Mouse (Mus musculus): ENCODE measurements at regions not wholly inside any gene's neighbourhood (a gene's known extent, or its start where the extent isn't known, plus 50 kb on each side); places are given as distances from the start of the nearest gene placed in this dataset.

DNA sequence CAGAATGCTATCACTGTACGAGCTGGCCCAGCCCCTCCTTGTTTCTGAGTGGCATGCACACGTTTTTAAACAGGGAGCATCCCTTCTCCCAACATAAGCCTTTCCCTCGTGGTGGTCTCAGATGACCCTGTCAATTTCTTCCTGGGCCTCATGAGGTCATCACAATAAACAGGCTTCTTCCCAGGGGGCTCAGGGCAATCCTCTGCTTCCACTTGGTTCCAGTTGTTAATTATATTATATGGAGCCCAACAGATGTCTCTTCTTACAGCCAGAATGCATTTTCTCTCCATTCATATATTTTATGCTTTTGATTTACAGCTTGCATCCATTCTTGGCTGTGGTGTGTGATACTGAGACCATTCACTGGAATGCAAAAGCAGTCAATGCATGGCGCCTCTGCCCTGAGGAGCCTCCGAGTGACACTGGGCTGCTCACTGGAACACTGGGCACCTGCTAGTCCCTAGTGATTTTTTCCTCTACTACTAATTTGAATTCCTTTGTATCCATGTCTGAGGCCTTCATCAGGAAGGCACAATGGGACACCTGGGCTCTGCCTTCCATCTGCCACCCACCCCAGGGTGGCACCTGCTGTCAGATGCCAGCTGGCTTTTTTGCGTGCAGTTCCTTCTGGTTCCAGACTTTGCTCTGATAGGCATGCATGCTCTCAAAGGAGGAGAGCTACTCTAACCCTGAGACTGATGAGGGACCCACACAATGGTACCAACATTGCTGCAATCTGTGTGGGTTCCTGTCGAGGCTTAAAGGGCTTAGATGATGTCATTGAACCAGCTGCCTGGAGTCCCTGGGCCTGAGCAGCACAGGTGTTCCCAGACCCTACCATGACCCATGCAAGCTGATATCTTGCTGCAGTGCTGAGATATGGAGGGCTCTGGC is 528.8 kb upstream of the Mgmt start:
- no peak for DNase-seq (ENCODE audit: low spot score)

DNA sequence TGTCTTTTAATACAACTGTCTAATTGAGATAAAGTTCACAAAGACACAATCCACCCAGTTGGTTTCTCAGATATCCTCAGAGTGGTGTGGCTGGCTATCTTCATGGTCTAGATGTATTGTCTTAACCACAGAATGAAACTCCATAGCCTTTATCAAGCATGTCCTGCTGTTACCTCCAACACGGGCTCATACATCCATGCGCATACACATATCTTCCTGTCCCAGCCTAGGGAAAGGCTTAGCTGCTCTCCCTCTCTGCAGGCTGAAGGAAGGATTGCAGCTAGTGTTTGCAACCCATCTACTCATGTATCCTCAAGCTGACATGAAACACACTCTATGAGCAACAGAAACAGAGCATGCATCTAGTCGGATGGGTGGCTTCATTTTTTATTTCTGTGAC is 517.2 kb upstream of the Mgmt start:
- no peak for DNase-seq (ENCODE audit: low spot score)

DNA sequence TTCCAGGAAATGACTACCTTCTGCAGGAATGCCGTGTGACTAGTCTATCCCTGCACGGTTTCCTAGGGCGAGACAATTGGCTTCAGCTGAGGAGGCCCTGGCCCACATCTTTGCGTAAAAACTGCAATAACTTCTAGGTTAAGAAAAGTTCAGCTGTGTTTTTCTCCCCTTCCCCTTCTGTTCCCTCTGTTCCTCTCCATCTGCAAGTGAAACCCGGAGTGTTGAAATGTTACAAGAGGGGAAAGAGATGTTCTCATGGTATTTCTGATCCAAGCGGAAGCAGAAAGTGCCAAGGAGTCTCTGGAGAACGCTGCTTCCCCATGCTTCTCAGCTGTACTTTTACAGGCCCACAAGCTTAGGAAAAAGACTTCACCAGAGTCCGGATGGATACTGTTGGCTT is 516.7 kb upstream of the Mgmt start:
- no peak for DNase-seq (ENCODE audit: low spot score)

DNA sequence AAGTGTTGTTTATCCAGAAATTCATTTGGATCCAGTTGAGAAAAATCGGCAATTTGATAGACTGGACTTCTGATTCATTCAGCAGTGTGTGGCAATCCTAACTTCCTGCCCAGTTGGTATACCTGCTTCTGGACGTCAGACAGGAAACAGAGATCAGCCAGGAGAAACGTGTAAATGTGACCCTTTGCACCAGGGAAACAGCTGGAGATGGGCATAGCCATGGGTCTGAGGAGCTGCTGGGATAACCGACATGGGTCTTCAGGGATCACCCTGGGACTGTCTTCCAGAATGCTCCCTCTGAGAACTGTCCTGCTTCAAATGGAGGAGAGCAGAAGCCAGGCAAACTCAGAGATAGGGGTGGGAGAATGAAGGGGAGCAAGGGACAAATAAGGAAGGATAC is 516.1 kb upstream of the Mgmt start:
- no peak for DNase-seq (ENCODE audit: low spot score)

DNA sequence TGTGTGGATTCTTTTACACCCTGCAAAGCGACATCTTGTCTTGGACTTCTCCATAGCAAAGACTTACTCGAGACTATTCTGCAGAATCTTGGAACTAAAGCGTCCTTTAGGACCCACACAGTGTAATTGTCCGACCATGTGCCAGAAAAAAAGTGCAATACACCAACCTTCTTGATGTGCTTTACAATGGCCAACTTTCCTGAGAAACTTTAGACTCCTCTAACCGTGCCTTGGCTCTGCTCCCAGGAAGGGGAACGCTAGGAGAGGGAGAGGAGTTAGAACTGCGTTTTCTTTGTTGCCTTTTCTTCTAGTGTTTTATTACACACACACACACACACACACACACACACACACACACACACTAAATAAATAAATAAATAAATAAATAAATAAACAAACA is 515.1 kb upstream of the Mgmt start:
- DNase-seq (ENCODE audit: low spot score) = no peak

DNA sequence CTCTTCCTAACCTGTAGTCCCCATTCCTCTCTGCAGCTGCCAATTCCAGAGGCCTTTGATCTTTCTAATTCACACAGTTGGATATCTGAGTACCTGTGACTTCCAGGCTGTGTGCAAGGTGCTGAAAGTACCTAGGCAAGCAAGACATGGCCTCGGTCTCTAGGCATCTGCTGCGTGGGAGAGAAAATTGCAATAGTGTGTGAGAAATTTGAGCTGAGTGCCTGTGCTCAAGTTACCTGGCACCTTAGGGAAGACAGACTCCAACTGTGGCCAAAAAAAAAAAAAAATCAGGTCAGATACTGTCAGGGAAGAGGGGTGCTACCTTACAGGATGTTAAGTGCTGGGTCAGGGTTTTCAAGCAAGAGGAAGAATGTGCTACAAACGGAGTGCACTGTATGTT is 514.7 kb upstream of the Mgmt start:
- no peak for DNase-seq (ENCODE audit: low spot score)

DNA sequence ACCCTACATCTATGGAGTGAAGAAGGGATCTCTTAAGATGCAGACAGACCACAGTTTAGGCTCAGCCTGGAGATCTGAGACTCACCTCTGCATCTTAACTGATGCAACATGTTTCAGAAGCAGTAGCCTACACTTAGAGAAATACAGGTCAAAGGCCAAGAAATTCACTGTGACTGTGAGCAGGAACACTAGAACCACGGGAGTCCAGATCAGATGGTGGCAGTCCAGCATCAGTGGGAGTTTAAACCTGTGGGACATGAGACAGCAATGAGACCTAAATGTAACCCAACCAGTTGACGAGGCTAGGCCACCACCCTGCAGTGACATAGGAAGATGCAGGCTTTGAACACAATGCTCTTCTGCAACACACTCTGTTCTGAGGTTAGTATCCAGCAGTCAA is 511.1 kb upstream of the Mgmt start:
- DNase-seq (ENCODE audit: low spot score) = no peak

DNA sequence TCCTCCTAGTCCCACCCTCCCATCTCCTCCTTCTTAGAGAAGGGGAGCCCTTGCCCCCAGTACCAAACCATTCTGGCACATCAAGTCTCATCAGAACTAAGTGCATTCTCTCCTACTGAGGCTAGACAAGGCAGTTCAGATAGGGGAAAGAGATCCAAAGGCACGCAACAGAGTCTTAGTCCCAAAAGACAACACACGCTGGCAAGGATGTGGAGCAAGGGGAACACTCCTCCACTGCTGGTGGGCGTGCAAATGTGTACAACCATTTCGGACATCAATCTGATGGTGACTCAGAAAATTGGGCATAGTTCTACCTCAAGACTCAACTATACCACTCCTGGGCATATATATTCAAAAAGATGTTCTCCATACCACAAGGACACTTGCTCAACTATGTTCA is 506.7 kb upstream of the Mgmt start:
- no peak for DNase-seq (ENCODE audit: low spot score)

DNA sequence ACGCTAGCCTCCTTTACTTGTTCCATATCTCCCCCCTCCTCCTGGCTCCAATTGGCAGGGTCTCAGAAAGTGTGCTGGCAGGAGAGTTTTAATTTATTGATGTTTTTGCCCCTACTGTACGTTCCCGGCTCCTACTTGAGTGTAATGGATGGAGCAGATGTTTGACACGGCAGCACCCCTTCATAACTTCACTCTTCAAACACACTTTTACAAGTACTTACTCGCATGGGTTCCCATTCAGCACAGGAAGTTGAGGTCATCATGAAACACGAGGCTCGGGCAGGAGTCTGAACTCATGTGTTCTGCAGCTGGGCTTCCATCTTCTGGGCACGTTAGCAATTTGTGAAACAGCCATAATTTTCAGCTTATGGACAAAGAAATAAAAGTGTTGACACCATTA is 504.3 kb upstream of the Mgmt start:
- DNase-seq (ENCODE audit: low spot score) = no peak

DNA sequence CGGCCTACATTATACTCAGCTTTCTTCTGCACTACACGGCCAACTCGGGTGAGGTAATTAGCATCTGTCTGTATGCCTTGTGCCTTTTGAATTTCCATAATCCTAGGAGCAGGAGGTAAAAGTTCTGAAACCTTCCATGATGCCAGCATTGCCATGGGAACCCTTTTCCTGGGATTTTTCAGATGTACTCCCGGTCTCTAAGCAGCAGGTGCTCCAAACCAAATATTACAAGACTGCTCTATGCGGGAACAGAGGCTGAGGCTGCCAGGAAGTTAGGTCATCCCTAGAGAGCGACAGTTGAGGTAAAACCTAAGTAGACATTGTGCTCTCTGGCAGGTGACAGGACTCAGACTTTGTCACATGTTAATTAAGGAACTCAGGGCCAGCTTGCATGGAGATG is 501.0 kb upstream of the Mgmt start:
- DNase-seq (ENCODE audit: low spot score) = no peak

DNA sequence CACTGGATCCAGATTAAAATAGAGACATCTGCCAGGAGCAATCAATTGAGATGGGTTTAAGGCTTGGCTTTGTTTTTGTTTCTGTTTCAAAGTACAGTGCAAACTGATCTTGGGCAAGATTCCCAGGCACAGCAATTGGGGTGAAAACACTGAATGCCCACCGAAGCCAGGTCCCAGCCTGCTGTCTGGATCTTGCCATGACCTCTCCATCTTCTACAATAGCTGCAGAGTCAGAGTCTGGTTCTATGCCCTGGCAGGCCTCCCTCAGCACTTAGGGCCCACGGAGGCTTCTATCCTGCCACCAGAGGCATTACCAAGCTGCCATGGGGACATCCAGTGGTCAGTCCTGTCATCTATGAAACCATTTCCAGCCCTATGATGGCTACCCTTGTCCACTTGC is 498.6 kb upstream of the Mgmt start:
- no peak for DNase-seq (ENCODE audit: low spot score)

DNA sequence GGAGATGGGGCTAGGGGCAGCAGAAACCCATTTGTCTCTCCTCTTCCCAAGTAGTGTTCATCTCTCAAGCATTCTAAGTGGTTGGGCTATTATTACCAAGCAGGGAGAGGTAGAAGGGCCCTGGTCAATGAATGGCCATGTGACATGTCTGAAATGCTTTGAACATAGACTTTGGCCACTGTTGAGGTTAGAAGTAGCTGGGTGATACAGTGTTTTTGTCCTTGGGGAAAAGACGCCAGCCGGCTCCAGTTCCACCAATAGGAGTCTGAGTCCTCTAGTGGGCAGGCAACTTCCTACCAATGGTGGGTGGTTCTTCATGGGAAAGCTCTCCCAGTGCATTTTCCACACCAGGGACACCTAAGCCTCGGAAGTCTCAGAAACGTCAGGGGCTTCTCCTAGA is 497.3 kb upstream of the Mgmt start:
- DNase-seq (ENCODE audit: low spot score) = no peak

DNA sequence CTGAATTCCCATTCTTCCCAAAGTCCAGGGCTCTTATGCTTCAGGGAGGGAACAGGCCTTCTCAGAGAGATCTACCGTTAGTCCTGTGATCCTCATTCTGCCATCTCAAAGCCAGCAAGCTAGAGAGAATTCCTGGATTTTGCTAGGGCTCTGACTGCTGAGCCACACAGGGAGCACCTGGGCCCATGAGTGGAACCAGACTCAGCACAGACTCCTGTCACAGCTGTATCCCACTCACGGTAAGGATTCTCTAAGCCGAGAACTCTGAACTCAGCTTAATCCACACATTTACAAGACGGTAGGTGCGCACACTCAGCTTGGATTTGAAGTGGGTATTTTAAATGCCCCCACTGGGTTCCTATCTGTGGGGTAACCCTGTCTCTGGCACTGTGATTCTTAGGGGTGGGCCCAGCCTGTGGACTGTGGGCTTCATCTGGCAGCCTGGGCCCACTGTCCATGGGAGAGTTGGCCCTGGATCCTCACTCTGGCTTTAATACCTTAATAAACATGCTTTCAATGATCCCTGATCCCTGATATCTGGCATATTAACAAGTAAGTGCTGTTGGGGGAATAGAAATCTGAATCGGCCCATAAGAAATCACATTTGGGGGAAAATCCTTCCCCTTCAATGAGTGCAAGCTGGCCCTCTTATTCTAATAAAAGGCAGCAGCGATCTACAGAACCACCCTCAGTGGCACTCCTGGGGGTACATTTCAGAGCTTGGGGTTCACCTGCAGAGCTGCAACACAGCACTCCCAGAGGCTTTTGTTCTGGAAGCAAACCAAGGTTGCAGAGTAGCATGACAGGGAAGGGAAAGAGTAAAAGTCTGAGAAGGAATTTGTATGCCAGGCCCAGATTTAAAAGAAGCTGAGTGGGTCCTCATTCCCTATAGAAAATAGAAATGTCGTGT is 491.5 kb upstream of the Mgmt start:
- DNase-seq (ENCODE audit: low spot score) = no peak

DNA sequence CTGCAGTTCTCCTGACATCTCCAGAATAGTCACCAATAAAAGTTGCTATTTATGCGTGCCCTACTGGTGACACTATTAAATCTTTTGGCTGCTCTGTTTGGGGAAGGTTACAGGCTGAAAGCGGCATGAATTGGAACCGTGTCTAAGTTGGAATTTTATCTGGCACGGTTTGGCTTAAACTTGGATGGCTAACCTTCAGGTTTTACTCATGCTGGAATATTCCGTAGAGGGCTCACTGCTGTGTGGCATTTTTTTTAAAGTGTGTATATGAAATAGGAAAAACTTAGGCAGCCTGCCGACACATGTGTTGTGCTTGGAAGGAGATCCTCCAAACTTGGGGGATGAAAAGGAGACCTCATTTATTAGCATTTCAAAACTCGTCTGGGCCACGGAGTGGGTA is 489.0 kb upstream of the Mgmt start:
- DNase-seq (ENCODE audit: low spot score) = no peak

DNA sequence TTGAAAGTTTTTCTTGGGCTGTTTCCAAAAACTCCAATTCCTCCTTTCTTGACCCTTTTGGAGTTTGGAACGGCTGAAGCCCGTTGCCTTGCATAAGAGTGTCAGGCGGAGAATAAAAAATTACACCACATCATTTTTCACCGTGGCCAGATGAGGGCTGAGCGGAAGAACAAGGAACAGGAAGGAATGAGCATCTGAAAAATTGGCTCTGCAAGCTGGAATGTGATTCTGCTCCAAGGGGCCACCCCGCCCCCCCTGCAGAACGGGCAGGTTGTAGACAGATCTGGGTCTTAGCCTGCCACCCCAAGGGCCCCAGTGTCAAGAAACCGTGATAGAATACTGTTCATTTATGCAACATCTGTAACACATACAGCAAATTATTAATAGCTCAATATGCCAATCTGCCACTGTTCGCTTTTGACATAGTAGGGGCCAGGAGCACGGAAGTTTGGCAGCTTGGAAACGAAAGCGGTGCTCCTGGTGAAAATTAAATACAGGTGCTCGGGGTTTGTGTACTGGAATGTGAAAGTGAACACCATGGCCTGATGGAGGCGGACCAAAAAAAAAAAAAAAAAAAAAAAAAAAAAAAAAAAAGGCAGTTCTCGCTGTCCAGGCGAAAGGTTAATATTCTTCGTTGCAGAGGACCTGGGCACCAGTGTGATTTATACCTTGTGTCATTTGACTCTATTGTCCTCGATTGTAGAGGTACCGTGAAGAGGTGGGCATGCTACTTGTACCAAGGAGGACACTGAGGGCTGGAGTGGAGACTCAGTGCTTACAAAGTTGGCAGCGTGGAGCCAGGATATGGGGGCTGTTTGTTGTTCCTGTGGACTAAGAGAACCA is 487.9 kb upstream of the Mgmt start:
- DNase-seq (ENCODE audit: low spot score) = no peak

DNA sequence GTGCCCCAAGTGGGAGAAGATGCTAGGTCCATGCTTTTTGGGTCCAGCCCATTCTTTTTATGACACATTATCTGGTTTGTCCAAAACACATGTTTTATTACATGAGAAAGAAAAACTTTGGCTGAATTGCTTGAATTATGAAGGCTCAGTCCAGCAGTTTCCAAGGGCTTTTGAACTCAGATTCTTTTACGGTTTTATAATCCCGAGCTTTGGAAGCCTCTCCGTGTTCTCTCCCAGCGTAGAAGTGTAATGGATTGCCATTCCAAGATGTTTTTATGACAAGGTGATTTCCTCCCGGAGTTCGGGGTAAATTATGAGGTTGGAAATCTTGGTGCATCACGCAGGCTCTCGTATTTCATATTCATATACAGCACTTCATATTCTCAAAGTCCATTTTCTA is 479.6 kb upstream of the Mgmt start:
- DNase-seq (ENCODE audit: low spot score) = no peak

DNA sequence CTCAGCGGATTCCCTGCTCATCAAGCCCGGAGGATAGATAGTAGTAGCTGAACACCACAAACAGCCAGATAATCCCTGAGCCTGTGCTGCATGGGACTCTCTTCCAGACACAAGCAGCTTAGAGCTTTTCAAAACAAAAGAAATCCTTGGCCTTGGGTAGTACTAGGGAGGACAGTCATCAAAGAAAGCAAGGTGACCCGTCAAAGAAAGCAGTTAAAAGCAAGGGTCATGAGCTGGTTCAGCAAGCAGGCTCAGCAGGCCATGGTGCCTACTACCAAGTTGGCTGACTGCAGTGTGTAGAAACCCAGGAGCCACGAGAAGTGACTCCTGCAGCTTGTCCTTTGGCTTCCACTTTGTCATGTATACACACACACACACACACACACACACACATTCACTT is 477.1 kb upstream of the Mgmt start:
- no peak for DNase-seq (ENCODE audit: low spot score)

DNA sequence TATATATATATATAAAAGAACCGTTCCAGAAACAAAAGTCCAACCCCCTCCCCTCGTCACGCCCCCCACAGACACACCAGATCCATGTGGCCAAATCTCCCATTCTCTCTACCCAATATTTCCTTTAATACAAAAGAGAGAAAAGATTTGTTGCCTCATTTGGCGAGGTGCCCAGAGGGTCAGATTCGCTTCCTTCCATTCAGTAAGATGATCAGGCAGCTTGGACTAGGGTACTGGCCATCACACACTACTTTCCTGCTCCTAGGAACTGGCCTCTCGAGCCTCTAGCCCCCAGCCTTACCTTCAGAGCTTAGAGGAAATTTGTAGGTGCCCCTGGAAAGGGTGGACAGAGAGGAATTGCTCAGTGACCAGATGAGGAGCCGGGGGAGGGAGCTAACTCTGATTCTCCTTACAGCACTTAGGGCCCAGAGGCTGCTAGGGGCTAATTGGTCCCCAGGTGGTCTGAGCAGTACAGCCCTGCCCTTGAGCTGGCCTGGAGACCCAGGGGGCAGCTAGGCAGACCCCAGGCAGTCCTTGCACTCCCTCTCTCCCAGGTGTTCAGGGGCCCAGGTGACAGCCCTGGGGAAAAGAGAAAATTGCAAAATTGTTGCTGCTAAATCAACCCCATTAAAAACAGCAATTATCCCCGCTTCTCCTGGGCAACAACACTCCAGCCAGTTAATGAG is 470.4 kb upstream of the Mgmt start:
- no peak for DNase-seq (ENCODE audit: low spot score)

DNA sequence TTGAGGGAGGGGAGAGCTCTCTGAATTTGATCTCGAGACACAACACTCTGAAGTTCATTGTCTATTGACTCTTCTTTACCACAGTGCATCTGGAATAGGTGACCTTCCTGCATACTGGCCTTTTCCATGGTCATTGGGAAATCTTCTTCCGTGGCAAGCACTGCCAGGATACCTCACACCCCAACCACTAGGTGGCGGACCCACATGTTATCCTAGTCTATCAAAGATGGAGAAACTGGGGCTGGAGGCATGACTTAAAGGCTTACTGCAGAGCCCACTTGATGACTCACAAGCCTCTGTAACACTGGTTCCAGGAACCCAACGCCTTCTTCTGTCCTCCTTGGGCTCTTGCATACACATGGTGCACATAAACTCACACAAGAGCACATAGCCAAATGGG is 467.2 kb upstream of the Mgmt start:
- no peak for DNase-seq (ENCODE audit: low spot score)

DNA sequence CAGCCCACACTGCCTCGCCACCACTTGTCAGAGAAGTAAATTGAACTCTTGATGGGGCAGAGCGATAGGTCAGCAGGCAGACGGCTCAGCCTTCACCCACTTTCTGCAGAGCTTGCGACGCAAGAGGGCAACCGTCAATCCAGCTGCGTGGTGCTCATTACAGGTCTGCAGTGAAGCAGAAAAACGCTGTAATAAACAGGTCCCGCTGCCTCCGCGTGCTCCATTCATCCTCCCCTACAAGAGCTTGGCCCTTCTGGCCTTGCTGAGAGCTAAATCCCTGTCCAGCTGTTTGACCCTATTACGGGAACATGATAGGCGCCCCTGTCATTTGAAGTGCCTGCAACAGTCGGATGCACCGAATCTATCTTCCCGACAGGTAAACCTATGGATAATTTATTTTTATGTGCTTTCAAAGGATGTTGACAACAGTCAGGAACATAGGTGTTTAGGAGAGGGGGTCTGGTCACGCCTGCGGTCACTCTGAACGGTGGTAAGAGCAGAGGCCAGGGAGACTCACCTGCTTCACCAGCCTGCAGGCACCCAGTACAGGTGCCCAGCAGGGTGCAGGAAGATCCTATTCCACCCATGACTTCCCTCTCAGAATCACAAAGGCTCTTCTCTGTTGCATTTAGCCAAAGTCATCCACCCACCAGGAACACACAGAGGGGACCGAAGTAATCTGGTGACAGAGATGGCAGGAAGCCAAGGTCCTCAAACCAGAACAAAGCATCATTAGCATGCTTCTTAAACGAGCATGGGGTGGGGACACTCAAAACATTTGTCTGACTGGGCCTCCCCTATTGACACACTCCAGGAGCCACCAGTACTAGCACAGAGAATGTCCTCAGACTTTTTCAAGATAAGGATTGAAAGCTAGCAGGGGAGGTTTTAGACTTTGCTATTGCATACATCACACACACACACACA is 464.1 kb upstream of the Mgmt start:
- no peak for DNase-seq (ENCODE audit: low spot score)

DNA sequence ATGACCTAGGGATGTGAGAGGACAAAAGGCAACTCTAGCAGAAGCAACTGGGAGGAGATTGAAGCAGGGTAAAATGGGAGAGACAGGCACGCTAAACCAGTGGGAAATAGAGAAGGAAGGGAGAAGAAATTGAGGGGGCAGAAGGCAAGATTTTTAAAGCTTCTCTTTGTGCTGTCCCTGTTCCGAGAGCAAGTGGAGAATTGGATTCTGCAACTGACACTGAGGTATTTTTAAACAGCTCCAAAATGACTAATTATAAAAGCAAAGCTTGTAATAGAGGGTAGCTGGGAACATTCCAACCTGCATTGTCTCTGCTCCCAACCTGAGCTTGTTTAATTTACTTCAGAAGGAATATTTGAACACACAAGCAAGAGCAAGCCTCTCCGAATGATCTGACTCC is 460.7 kb upstream of the Mgmt start:
- DNase-seq (ENCODE audit: low spot score) = no peak

All from yolk sac, embryonic 10.5 days (tissue).